Mouse (Mus musculus) Muller cell, postnatal 12 days (primary cell): ENCODE measurements around the gene Olfr1183.
"Not testable (repeated sequence)": the region's sequence is repeated elsewhere in the genome, so short reads cannot be mapped to it uniquely, and the experiment has no call there.

Experiments used
- DNase-seq: peaks from one replicate; pipeline ENCODE4 v3.0.0-alpha.2; 2015; ENCODE audit errors: inconsistent ontology term

Gene Olfr1183

GRCm38 (mm10) chr2:88454567-88454966 lies at the start of gene Olfr1183:
TSS of gene Olfr1183 (plus strand) at chr2:88454867.
- DNase-seq, result not testable (repeated sequence)

GRCm38 (mm10) chr2:88406353-88406752 lies 48.3 kb upstream of the Olfr1183 start, which contains the start of gene Olfr1179:
TSS of gene Olfr1179 (minus strand) at chr2:88406453.
- DNase-seq, result no peak

- no peak for DNase-seq
These were observed 35.6 kb upstream of the Olfr1183 start, which contains the start of gene Olfr1180 for GRCm38 (mm10) chr2:88419051-88419450. TSS of gene Olfr1180 (minus strand) at chr2:88419151.

- DNase-seq, result no peak
These were observed 28.6 kb upstream of the Olfr1183 start, which contains the start of gene Olfr1181 for GRCm38 (mm10) chr2:88426071-88426470. TSS of gene Olfr1181 (minus strand) at chr2:88426171.

GRCm38 (mm10) chr2:88449031-88449430 lies 5.6 kb upstream of the Olfr1183 start, which contains the start of gene Gm13757:
TSS of gene Gm13757 (minus strand) at chr2:88449131.
- DNase-seq, result no peak

GRCm38 (mm10) chr2:88483298-88483697 lies 28.6 kb downstream of the Olfr1183 start, which contains the start of gene Olfr1184:
TSS of gene Olfr1184 (plus strand) at chr2:88483598.
- DNase-seq, result no peak

- DNase-seq, result no peak
These were observed 38.4 kb downstream of the Olfr1183 start, which contains the start of gene Olfr1185-ps1 for GRCm38 (mm10) chr2:88493020-88493419. TSS of gene Olfr1185-ps1 (plus strand) at chr2:88493320.

- no peak for DNase-seq
These were observed 63.6 kb downstream of the Olfr1183 start, which contains the start of gene Olfr1186 for GRCm38 (mm10) chr2:88518251-88518650. TSS of gene Olfr1186 (plus strand) at chr2:88518551.
